Mouse (Mus musculus) gastrocnemius, postnatal 25 days (tissue): ENCODE measurements around the gene Ryr3. TPM values are rescaled to one million over a fixed set of nuclear protein-coding genes. Genes with fewer than 3 reads are reported as not detected.
A peak's percentile ranks its signal among the peaks of the same experiment; 100 is the strongest.

Experiments used
- DNase-seq: peaks from one replicate; pipeline ENCODE4 v3.0.0; 2022
- microRNA-seq, 2 experiments: library from miRNA; unstranded; fragments of <30 nt; microRNA quantifications; one replicate each; pipeline ENCODE4 v1.2.0; 2021; ENCODE audit warnings: borderline replicate concordance in 2 of 2
- total RNA-seq, 2 experiments: library from RNA; stranded (reverse); gene quantifications; 1 replicate in 1 of 2; 2 replicates in 1 of 2; pipeline ENCODE4 v1.2.3; 2021

Ryr3 gene
- total RNA-seq, 2 experiments from 2014 or later: 0.19 to 0.36 TPM

DNA sequence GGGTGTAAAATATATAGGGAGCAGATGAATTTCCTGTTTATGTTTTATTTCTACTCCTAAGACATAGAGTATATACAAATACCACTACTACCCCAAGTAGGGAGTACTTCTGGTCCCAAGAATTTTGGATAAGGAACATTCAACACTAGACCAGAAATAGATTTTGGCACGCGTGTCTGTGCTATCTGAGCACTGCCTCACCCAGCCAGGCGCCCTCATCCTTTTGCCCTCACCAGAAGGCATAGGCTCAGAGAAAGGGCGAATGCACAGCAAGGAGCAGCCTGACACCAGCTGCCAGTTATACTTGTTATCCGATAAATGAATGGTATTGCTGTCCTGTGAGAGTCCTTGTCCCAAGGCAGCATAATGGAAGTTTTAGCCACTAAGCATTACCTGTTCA lies 579.7 kb downstream of the Ryr3 start:
- DNase-seq: peak; percentile 16

DNA sequence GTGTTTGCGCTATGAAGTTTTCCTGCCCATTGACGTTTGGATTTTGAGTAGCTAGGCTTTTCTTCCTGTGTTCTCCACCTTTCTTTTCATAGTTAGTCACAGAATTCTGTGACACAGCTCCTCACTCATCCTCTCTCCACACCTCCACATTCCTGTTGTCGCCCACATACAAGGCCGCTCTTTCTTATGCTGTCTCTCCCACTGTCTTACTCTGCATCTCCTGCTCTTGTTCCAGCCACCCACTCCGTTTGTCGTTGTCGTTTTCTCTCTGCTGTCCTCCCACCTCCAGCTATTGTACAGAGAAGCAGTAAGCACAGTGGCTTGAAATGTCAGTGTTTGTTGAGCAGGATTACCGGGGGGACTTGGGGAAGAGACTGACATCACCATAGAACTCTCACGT lies 584.4 kb downstream of the Ryr3 start:
- DNase-seq: no peak

DNA sequence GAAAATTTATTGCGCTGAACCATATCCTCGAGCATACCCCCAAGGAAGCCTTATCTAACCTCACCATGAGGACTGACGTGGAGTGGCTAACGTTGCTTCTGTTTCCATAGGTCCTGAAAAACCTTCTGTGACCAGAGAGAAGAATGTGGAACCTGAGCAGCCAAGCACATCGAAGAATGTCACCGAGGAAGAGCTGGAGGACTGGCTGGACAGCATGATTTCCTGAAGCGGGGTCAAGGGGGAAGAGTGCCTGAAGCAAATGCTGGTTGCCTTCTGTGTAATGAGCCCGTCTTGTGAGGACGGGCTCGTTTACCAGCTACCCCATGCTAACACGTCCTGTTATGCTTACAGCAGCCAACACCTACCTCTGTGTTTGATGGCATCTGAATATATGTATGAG lies 586.2 kb downstream of the Ryr3 start:
- DNase-seq: no peak

DNA sequence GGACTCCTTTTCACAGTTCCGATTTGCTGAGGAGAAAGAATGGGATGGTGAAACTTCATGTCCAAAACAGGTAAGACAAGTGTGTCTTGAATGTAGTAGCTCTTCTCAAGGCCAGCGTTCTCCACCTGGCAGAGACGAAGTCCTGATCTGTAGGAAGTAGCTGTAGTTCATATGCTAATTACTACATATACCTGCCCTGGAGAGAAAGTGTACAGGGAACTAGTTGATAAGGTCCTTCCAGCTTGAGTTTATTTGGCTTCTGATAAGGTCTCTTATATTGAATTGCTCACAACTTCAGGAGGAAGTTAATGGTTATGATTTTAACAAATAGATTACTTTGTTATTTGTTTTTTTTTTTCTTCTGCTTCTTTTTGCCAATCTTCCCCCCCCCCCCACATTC lies 591.7 kb downstream of the Ryr3 start:
- DNase-seq: no peak

DNA sequence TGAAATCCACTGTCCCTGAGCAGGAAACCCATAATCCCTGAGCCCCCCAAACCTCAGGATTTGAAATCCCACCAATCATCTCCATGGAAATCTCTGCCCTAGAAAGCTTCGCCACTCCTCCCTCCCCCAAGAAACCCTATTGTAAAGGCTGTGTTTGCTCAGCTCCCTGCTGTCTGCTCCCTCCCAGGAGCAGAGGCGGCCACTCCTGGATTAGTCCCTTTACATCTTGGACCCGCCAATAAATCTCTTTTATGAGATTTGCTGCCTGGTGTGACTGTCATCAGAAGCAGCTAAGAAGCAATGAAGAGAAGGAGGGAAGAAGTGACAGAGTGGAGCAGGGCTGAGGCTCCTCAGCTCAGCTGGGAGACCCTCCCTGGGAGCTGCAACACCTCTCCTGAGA lies 599.7 kb downstream of the Ryr3 start:
- no peak for DNase-seq

DNA sequence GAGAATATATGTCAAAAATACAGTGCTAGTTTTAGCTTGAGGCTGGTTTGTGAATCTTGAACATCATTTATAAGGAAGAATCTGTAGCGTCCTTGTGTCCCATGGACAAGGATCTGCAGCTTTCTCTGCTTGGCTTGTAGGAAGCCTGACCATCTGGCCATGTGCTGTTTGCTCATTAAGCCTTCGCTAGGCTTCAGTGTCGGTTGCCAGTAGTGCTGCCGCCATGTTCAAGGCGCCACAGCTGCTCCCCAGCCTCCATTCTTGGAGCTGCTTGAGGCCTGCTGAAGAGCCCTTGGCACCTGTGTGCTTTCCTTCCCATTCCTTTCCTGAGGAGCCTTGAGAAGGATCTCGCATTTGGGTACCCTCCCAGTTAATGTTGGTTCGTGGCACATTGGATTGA lies 602.5 kb downstream of the Ryr3 start:
- DNase-seq: no peak

DNA sequence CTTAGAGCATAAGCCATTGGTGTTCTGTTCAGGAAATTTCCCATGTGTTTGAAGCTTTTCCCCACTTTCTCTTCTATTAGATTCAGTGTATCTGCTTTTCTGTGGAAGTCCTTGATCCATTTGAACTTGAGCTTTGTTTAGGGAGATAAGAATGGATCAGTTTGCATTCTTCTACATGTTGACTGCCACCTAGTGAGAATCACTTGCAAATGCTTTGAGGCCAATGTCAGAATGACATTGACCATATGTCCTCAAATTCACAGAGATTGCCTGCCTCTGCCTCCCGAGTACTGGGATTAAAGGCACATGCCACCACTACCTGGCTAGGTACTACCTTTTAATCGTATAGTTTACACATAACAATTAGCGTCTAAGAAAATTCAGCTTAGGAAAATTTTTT lies 604.3 kb downstream of the Ryr3 start:
- no peak for DNase-seq

DNA sequence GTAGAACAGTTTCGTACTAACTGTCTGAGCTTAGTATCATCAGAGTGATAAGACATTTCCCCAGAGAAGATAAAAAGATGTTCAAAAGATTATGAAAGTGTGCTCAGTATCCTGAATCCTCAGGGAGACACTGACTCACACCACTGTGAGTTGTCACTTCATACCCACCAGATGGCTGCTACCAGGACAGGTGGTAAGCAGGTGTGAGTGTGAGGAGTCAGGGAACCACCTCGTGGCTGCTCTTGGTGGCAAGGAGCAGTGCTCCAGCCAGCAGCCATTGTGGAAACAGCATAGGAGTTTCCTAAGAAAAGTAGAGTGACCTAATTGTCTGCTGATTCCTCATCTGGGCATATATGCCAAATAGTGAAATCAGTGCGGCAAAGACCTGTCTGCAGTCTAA lies 610.4 kb downstream of the Ryr3 start:
- DNase-seq: no peak

DNA sequence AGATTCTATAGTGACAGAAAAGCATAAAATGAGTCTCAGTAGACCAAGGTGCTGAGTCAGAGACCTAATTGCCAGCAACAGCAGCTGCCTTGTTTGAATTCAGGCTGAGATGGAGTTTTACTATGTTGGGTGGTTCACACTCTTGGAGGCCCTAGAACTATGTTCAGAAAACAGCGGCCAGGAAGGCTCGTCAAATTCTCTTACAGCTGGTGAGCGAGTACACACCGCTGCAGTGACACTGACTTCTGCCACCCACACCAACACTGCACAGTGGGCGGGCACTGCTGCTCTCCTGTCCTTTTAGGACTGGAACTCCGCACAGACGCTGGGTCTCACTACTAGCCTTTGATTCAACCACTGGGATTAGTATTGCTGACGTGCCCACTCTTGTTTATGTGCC lies 614.4 kb downstream of the Ryr3 start:
- DNase-seq: no peak

DNA sequence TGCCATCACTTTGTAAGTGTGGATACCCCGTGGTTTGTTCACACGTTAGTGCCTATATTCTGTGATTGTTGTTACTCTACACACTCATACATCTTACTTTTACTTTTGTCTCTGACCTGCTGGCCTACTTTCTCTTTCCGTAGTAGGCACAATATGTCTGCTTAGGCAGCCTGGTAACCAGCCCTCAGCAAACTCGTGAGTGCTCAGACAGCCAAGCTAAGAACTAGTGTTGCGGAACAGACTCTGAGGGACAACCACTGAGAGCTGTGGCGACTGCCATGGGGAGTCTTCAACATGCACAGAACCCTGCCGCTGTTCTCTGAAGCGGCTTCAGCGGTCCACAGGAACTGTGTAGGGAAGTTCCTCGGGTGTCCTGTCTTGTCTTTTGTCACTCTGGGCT lies 616.7 kb downstream of the Ryr3 start:
- no peak for DNase-seq

DNA sequence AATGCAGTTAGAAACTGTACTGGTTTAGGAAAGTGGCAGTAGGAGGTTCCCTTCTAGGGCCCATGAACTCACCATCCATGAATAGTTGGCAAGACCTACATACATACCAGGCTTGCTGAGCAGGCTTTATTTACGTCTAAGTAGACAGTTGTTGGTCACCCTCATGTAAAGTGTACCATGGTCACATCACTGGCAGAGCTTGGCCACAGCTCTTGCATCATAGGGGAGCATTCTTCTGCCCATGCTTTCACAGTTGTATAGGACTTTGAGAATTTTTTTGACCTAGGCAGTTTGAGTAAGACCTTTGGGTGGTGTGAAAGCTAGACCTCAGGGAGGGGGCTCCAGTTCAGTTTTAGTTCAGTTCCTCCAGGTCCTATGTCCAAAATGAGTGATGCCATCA lies 619.8 kb downstream of the Ryr3 start:
- DNase-seq: no peak

DNA sequence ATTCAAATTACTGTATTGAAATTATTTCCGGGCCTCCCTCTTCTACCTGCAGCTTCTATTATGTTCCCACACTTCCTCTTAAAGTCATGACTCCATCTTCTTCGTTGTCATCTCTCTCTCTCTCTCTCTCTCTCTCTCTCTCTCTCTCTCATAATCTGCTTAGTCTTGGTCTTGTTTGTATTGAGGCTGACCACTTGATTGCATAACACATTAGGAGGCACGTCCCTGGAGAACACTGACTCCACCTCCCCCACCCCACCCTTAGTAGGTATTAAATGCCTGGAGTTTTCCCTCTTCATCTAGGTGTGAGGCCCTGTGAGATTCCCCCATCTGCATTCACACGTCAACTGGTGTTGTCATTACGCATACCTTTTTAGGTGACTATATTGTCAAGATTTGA lies 620.5 kb downstream of the Ryr3 start:
- no peak for DNase-seq

DNA sequence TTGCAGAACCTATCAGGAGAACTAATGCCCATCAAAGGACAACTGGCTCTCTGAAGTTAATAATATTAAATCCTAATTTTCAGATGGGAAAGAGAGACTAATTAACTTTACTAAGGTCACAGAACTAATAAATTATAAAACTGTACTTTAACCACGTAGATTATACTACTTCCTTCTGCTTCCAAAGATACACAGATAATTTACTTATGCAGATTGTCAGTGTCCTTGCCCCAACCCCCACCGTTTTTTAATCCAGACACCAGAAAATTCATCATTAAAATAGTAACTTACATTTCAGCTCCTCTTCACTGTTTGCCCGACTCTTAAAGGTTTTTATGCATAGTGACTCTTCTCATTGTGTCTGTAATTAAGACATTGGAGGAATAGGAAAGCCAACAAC lies 621.1 kb downstream of the Ryr3 start:
- no peak for DNase-seq

DNA sequence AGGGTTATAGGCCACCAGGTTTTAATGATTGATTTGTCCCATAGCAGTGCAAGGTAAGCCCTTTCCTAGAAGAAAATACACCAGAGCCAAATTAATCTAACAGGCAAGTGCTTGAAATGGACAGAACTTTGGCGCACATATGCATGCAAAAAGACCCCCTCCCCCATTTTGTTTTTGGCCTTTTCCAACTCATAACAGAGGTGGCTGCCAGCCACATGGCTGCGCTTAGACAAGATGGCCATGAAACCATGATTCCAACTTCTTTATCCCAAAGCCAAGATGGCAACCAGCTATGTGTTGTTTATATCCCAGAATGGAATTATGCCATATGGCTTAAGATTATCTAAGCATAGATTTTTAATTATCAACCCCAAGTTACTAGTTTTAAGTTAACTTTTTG lies 623.1 kb downstream of the Ryr3 start:
- no peak for DNase-seq

DNA sequence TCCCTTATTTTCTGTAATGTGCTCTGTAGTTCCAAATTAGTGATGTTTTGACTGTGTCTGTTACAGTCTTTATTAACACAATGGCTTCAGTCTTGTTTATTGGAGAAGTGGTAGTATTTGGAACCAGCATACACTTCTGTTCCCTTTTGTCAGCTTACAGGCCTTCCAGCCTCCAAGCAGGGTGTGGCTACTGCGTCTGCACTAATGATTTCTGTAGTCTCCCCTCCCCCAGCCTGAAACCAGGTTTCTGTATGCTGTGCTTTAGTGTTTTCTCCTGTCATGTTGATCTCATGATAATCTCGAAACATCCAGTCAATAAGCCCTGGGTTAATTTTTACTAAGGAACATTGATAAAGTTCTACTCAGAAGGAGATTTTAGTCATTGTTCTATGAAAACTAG lies 623.6 kb downstream of the Ryr3 start:
- no peak for DNase-seq

DNA sequence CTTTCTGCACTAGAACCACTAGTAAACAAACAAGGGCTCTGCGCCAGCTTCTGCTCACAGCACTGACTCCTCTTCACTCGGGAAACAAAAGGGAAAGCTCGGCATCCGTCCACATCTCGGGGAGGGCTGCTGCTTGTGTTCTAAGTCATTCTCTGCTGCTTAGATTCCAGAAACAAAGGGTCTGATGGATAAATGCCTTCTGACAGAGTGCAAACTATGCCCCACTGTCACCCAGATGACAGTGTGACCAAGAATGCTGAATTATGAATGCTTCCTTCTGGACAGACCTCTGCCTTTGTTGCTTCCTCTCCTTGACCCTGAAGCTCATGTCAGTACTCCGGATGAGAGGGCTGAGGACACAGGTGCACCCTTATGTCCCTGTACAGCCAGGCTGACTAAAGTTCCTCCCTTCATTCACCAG lies 625.4 kb downstream of the Ryr3 start:
- DNase-seq: no peak

DNA sequence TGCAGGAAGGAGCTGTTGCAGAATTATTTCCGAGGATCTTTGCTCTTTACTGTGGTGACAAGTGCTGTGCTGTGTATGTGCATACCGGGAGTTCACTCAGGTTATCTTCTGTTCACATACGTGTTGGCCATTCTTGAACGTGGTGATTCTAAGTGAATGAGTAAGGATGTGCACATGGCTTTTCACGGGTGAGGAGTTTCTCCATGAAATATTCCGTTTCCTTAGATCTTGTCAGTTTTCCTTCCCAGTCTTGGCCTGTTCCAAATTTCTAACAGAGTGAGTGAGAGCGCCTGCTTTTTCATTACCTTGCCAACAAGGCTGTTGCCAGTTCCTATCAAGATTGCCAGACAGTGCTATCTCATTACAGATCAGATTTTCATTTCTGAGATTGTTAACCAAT lies 625.9 kb downstream of the Ryr3 start:
- DNase-seq: no peak

Small RNAs within 50 kb of the gene (microRNA-seq; reads per million reads assigned to microRNA genes)
- gene Gm44374: 0 reads per million in 2 experiments

Other genes with a start within 250 kb of the Ryr3 start
- not detected for gene Tmco5b, start 68.6 kb upstream of the Ryr3 start, total RNA-seq
- gene Fmn1, start 110.6 kb upstream of the Ryr3 start, total RNA-seq: 1 to 10 TPM; 3.4 to 3.5 TPM